Mouse (Mus musculus): ENCODE results near the gene Gm17387. TPM values are rescaled to one million over a fixed set of nuclear protein-coding genes. Genes with fewer than 3 reads are reported as not detected.
"Not testable (repeated sequence)": the region's sequence is repeated elsewhere in the genome, so short reads cannot be mapped to it uniquely, and the experiment has no call there.

Gm17387 gene
- total RNA-seq, 2 experiments from 2014 or later: not detected

DNA sequence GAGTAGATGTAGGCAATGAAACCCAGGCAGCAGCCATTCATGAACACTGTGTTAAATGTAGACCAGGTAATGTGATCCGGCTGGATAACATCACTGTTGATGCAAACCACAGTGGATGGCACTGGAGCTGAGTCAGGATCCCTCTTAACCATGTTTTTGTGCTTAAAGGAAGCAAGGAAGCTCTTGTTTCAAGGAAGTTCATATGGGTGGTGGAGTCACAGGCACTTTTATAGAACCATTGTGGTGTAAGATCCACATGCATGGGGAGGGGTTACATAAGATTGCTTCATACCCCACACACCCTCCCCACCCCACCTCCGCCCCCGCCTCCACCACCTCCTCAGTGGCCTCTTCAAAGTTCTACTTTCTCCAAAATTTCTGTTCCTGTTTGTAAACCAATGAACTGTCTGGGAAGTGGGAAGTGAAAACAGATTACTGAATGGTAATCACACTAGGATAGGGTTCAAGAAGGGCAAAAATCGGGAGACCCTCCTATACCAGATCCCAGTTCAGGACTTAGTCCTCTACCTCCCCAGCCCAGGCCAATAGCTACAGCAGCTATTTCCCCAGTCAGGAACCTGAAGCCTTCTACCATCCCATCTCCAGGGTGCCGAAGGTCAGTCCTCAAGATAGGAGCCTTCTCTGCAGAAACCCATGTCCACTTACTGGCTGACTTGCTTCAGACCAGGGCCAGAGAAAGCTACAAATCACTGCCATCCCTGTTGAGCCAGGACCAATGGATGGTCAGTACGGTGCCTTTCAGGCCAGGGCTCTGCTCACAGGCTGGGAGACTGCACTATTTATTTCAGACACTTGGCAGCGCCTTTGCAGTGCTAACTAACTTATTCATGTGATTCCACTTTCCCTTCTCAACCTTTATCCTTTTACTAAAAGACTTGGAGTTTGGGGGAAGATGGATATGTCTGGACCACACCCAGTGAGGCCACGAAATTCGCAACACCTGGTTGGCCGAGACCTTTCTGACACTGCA is 11.9 kb upstream of the Gm17387 start:
- no peak for DNase-seq

DNA sequence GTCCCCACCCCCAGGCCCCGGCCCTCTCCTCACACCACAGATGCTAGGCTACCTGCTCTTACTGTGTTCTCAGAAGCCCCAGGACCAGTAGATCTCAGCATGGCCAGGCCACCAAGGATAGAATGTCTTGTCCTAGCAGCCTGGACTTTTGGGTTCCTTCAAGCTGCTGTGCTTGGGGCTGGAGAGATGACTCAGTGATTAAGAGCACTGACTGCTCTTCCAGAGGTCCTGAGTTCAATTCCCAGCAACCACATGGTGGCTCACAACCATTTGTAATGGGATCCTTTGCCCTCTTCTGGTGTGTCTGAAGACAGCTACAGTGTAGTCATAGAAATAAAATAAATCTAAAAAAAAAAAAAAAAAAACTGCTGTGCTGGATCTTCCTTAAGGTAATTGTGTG is 11.1 kb upstream of the Gm17387 start, which contains the start of gene Ifitm6:
Ifitm6 (minus strand) TSS at position 101 of the 400 bp plus-strand sequence.
- DNase-seq: not testable (repeated sequence)

- DNase-seq: no peak
These were observed 9.9 kb upstream of the Gm17387 start for GRCm38 (mm10) chr7:141019028-141019427.

DNA sequence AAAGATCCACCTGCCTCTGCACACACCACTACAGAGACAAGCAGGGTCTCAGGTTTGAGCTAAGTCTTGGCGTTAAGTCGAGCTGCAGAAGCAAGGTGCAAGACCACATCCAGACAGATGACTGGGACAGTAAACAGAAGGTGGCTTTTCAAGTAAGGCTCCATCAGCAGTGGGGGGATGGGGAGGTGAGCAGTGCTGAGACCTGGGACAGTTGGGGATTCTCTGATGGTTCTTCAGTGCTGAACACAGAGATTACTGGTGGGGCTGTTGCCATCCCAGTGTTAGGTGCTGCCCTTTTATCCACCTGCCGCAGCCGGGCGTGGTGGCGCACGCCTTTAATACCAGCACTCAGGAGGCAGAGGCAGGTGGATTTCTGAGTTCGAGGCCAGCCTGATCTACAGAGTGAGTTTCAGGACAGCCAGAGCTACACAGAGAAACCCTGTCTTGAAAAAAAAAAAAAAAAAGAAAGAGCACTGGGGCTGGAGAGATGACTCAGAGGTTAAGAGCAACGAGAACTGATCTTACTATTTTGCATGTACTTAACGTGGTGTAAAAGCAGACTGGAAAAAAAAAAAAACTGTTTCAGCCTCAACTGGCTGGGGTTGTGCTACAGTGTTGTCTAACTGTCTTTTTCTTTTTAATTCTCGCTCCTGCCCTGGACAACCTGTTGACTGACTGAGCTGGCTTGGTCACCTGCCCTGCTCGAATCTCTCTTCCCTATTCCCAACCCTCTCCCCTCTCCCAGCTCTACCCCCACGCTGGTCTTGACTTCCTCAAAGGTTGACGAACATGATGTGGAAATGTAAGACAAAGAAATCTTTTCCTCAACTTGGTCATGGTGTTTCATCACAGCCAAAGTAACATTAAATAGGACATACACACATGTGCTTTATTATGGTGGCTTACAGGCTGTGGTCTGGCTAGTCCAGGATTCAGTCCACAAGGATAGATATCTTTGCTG is 7.2 kb upstream of the Gm17387 start:
- no peak for DNase-seq

DNA sequence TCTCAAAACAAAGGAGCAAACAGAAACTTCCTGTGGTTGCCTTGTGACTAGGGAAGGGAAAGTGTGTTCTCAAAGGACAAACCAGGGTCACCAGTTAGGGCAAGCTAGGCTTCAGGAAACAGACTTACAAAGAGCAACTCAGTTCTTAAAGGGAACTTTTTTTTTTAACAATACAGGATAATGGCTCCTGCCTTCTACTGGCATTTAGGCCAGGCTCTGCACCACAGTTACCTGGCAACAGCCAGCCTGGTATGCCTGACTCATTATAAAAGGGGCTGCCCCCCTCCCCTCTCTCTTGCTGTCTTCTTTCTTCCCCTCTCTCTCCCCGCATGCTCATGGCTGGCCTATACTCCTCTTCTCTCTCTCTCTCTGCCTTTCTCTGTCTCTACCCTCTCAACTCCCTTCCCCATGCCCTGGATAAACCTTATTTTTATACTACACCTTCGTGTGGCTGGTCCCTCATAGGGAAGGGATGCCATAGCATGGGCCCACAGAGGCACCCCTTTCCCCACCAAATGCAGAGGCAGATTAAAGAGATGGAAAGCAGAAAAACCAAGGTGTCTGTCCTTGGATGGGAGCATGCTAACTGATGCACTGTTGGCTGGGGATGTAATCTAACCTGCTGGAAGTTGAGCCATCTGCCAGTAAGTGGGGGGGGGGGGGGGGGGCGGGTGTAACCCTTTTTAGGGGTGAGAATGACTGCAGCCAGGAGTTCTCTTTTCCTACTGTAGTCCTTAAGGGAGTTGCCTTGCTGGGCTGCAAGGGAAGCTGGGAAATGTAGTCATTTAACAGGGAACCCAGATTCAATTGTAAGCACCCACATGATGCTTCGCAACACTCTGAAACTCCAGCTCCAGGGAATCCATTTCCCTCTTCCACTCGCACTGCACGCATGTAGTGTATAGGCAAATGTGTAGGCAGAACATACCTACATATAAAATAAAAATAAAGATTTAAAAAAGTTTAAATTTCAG is 3.8 kb upstream of the Gm17387 start:
- DNase-seq: no peak

- DNase-seq: no peak
These were observed 2.7 kb upstream of the Gm17387 start for GRCm38 (mm10) chr7:141026097-141026739.

DNA sequence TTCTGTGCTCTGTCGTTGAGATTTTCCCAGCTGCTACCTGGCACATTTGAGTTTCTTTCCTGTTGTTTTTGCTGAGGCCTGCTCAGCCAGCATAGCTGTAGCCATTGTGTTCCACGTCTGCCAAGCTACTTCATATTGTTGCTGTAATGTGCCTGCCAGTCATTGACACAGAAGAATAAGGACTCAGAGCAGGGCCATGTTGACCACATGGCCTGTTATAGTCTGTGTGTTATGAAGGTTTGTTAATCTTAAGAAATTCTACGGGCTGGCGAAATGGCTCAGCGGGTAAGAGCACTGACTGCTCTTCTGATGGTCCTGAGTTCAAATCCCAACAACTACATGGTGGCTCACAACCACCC is 2.2 kb upstream of the Gm17387 start:
- DNase-seq: no peak

DNA sequence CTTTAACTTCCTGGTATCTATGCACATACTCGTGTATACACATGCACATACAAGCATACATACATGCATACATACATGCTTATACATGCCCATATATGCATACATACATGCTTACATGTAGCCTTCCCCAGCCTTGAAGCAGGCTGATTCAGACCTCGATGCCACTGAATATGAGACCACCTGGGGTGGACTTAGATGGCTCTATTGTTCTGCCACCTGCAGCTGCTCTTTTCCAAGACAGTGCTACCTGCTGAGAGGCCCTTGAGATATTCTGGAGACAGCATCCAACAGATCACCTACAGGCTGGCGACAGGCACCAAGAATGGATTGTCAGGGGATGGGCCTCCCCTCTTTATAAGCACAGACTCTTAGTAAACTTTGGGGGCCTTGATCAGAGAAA is 1.5 kb downstream of the Gm17387 start:
- DNase-seq: no peak

- DNase-seq: no peak
These were observed 3.7 kb downstream of the Gm17387 start for GRCm38 (mm10) chr7:141032458-141033167.

GRCm38 (mm10) chr7:141036624-141037023 is 7.7 kb downstream of the Gm17387 start:
- not testable (repeated sequence) for DNase-seq

- no peak for DNase-seq
These were observed 9.4 kb downstream of the Gm17387 start for GRCm38 (mm10) chr7:141038090-141039032.

DNA sequence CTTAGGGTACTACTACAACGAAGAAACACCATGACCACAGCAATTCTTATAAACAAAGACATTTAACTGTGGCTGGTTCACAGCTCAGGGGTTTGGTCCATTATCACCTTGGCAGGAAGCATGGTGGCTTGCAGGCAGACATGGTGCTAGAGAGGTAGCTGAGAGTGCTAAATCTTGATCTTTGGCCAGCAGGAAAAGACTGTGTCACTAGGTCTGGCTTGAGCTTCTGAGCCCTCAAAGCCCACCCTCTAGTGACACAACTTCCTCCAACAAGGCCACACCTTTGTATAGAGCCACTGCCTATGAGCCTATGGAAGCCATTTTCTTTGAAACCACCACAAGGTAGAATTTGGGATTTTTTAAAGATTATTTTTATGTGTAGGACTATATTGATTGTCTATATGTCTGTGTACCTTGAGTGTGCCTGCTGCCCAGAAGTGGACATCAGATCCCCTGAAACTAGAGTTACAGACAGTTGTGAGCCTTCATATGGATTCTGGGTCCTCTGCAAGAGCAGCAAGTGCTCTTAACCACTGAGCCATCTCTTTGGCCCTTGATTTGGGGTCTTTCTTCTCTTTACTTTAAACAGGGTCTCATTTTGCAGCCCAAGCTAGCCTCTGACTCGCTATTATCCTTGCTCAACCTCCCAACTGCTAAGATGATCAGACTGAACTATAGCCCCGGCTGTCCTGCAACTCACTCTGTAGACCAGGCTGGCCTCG is 10.6 kb downstream of the Gm17387 start:
- DNase-seq: no peak

DNA sequence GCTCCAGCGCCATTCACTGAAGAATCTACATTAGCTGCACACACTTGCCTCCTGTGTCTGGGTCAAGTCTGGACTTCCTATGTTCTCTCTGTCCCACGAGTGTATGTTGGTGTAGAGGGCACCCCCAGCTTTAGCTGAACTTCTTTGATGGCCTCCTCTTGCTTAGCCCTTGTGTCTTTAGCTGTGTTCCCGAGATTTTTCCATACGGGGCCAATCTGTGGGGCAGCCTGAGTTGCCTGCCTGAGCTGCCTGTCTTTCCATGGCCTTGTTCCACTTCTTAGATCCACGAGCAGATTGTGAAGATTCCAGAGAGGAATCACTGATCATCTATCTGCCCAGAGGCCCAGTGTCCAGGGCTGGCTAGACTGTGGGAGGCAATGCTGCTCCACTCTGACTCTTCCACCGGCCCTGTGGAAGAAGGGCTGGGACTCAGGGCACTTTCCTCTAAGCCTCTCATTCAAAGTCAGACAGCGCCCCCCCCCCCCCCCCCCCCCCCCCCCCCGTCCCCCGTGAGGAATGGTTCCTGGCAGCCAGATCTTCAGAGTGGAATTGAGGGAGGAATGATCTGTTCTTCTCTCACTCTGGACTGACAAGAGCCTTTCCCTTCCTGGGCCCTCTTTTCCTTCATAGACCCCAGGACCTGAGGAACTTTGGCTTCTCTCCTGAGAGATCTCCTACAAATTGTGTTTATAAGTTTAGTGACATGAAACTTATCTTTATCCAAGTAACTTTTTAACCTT is 12.1 kb downstream of the Gm17387 start:
- DNase-seq: no peak

DNA sequence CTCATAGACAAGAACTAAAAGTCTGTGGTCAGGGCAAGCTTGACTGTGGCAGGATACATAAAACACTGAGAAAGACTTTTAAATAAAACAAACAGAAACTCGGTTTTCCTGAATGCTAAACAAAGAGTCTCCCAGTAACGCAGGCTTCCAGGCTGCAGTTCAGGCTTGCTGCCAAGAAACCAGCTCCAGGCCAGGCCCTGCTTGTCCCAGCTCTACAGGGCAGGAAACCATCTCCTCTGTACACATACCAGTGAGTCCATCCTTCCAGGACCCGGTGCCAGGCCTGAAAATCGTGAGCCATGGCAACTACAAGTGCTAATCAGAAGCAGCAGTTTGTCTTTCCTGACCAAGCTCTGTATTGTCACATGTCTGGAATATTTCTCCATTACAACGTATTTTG is 12.7 kb downstream of the Gm17387 start:
- peak; percentile 81 for DNase-seq

GRCm38 (mm10) chr7:141042539-141042938 is 13.6 kb downstream of the Gm17387 start:
- no peak for DNase-seq

DNA sequence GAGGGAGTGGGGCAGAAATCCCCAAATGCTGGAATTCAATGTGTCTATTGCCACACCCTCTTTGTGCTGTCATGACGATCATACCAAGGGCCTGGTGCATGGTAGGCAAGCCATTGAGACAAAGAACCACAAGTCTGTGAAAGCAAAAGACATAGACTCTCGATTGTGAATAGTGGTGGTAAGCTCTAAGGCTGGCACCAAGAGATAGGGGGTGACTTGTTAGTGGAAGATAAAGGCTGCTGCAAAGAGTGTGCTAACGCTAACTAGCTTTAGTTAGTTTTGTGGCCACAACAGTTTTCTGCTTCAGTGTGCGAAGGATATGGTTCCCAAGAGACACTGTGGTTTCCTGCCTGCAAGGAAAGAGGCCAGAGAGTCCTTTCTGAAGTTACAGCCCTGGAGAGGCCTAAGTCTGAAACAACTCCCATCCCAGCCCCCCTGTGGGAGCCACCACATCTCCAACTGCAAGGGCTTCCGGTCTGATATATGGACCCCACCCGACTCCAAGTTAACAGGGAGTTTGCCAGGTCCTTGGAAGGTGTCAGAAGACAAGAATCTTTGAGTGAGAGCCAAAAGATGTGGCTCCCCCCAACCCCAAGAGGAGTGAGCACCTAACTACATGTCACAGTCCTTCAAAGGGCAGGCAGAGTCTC is 18.1 kb downstream of the Gm17387 start:
- DNase-seq: peak; percentile 15

DNA sequence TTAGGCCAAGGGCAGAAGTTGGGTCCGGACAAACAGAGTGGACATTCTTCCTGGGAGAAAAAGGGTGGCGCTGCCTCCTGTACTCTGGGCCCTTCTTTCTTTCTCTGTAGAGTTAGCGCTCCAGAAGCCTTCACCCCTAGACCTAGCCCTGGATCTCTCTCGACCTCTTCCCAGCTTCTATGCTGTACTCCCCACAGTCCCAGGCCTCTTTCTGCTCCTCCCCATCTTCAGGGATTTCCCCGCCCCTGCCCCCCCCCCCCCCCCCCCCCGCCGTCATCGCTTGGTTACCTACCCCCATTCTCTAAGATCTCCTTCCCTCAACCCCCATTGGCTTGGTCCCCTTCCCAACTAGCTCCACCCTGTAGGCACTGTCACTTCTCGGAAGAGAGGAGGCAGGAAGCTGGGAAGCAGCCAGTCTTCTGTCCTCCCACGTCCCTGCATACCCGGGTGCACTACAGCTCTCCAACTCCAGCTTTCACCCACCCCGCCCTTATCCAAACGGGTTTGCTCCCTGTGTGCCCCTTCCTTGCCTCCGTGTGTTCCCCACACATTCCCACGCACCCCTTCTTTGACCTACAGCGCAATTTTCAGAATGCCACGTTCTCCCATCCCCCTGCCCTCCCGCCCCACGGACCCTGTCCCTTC is 18.8 kb downstream of the Gm17387 start:
- DNase-seq: peak; percentile 76
